Mouse (Mus musculus) spleen, adult 2 months (tissue): ENCODE data around the gene Hoxb6. TPM values are rescaled to one million over a fixed set of nuclear protein-coding genes. Genes with fewer than 3 reads are reported as not detected.

ENCODE experiments used
- DNase-seq, 2 experiments: peaks; one replicate each; pipeline versions ENCODE4 v3.0.0 to v3.0.0-alpha.2; 2012 to 2021; ENCODE audit warnings: low spot score in 2 of 2, low read depth in 1 of 2
- H3K27ac ChIP-seq: fragments of 200-500 bp; 2 replicates; pipeline ENCODE4 v1.5.1; 2012; ENCODE audit warnings: low read length, inconsistent platforms; ENCODE audit not compliant: insufficient read depth
- H3K27me3 ChIP-seq: fragments of 200-500 bp; 2 replicates; pipeline ENCODE4 v1.6.1; 2012; ENCODE audit warnings: mild to moderate bottlenecking, moderate library complexity, low read length, inconsistent platforms; ENCODE audit not compliant: control insufficient read depth, insufficient read depth
- H3K36me3 ChIP-seq: fragments of 200-500 bp; 2 replicates; pipeline ENCODE4 v1.6.1; 2012; ENCODE audit warnings: mild to moderate bottlenecking, low read length, inconsistent platforms; ENCODE audit not compliant: control insufficient read depth, insufficient read depth
- H3K4me1 ChIP-seq: fragments of 200-500 bp; 2 replicates; pipeline ENCODE4 v1.6.1; 2011; ENCODE audit warnings: inconsistent platforms; ENCODE audit not compliant: control insufficient read depth, insufficient read depth, insufficient read length
- H3K4me3 ChIP-seq: fragments of 200-500 bp; 2 replicates; pipeline ENCODE4 v1.5.1; 2011; ENCODE audit warnings: mild to moderate bottlenecking, inconsistent platforms; ENCODE audit not compliant: insufficient read depth, insufficient read length; ENCODE audit errors: extremely low read depth
- CTCF ChIP-seq: fragments of 200-500 bp; IDR thresholded peaks from 2 replicates; pipeline ENCODE4 v1.5.1; 2011; ENCODE audit warnings: mild to moderate bottlenecking, inconsistent platforms; ENCODE audit not compliant: insufficient read depth, insufficient read length, insufficient replicate concordance; ENCODE audit errors: extremely low read depth
- POLR2A ChIP-seq: fragments of 200-500 bp; IDR thresholded peaks from 2 replicates; pipeline ENCODE4 v1.6.1; 2011; ENCODE audit warnings: low read depth, low read length, inconsistent platforms
- WGBS: fragments of 180-500 bp; shearing (Covaris S2); methylation state at CpG from one replicate; pipeline ENCODE4 v1.1.7; 2018; 5-methylcytosine and 5-hydroxymethylcytosine counted together
- polyA plus RNA-seq: library from polyadenylated mRNA; depleted of rRNA; stranded (reverse); fragments of >200 nt; gene quantifications from 2 replicates; pipeline ENCODE4 v1.2.3, GENCODE M21; 2012

Hoxb6 gene
- polyA plus RNA-seq, 1 experiment = 1.3 TPM

DNA sequence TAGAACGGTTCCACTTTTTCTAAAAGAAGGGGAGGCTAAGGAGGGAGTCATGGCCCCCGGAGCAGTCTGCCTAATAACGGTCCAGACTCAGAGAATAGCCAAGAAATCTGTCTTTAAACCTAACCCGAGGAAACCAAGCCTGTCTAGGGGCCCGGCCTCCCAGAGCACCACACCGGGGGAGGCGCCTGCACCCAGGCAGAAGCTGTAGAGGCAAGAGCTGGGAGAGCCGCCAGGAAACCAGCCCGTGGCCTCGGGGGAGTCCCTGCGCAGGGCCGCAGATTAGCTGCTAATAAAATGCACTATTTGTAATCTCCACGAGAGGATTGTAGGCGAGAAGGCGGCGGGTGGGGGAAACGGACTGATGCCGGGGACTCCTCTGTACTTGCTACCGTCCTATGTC is 22.4 kb upstream of the Hoxb6 start:
- H3K27ac ChIP-seq = no peak overlapping the region
- H3K27me3 ChIP-seq = peaks cover 38% of the 10 kb centered on the region
- no peaks in the 10 kb centered on the region for H3K36me3 ChIP-seq
- 6% methylated on average over 19 of the region's 19 CpGs for whole genome bisulfite sequencing
- TF ChIP-seq POLR2A = no peak
- no peak for TF ChIP-seq CTCF
- peaks cover 2% of the 10 kb centered on the region for H3K4me1 ChIP-seq
- DNase-seq = no peak
- no peak overlapping the region for H3K4me3 ChIP-seq

DNA sequence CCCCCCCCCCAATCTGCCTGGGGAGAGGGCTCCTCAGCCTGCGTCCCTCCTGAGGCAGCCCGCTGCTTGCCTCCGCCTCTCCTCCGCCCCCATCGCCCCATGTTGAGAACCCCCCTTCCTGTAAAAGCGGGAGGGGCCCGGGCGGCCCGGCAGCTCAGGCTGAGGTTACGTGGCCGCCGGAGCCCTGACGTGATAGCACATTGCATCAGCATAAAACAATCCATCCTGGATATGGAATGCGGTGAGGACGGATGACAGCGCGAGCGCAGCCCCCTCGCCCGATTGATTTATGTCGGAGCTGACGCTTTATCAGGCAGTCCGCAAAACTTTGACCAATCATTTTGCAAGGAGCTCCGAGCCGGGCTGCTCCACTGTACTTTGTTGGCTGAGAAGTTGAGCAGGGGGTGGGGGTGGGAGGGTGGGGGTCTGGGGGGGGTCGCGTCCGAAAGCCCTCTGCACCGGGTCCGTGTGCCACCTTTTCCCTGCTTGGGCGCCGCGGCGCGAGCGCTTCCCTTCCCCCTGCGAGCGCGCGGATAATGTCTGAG is 21.2 kb upstream of the Hoxb6 start, which contains the start of gene Hoxb9:
TSS of gene Hoxb9 (plus strand) at position 462 of the 545 bp plus-strand sequence.
- peak within 1 kb of the TSS; percentile 30; the same call in 1 of the 2 replicates for H3K4me3 ChIP-seq

GRCm38 (mm10) chr11:96271541-96272011 is 20.7 kb upstream of the Hoxb6 start:
- DNase-seq = no peak
- H3K27me3 ChIP-seq = peaks cover 39% of the 10 kb centered on the region
- WGBS = 2% methylated on average over 52 of the region's 52 CpGs

More for the DNA sequence above, 21.2 kb upstream of the Hoxb6 start, which contains the start of gene Hoxb9:
- no peak for DNase-seq
- TF ChIP-seq CTCF (no peak), POLR2A (no peak)
- peaks cover 38% of the 10 kb centered on the region for H3K27me3 ChIP-seq
- 2% methylated on average over 40 of the region's 40 CpGs for WGBS
- no peak within 1 kb of the TSS for H3K27ac ChIP-seq
- H3K36me3 ChIP-seq = no peaks in the 10 kb centered on the region
- H3K4me1 ChIP-seq = peaks cover 2% of the 10 kb centered on the region

DNA sequence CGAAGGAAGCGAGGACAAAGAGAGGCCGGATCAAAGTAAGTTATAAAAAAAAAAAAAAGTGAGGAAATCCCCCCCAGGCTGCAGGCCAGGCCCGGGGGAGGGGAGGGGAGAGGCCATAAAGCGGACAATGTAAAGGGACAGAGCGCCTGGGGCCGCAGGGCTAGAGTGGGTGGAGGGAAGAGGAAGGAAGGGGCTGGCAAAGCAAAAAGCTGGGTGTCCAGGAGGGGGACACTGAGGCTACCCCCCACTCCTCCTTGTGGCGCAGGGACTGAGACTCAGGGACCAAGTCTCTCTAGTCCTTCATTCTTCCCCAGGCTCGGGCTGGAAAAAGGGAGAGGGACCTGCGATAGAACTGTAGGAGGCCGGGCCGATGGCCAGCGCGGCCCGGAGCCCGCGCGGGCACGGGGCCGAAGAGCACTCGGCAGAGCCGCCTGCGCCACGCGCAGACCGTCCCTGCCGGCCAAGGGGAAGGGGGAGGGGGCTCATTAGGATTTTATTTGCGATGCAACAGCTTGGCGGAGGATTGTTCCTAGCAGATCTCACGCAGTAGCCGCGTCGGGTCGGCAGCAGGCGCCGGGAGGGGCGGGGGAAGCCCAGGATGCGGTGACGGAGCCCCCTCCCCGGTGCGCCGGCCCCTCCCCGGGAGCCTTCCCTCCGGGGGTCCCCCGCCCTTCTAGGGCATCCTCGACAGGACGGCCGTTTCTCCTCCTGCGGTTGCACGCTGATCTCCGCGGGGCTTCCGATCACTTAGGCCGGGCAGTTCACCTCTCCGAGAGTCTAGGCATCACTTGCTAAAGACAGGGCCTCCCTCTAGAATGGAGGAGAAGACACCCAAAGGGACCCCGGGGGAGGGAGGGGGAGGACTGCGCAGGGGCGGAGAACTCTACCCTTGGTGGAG is 20.0 kb upstream of the Hoxb6 start:
- no peak for DNase-seq
- Histone ChIP-seq H3K27me3 (peaks cover 43% of the 10 kb centered on the region), H3K27ac (no peak overlapping the region), H3K4me3 (peak overlapping the region; percentile 4; the same call in 1 of the 2 replicates), H3K4me1 (peaks cover 2% of the 10 kb centered on the region), H3K36me3 (no peaks in the 10 kb centered on the region)
- WGBS = 3% methylated on average over 58 of the region's 58 CpGs
- TF ChIP-seq POLR2A (no peak), CTCF (no peak)

More at GRCm38 (mm10) chr11:96271541-96272011, 20.7 kb upstream of the Hoxb6 start:
- peak overlapping the region; percentile 30; the same call in 1 of the 2 replicates for H3K4me3 ChIP-seq
- no peaks in the 10 kb centered on the region for H3K36me3 ChIP-seq
- TF ChIP-seq CTCF (no peak), POLR2A (no peak)
- no peak overlapping the region for H3K27ac ChIP-seq
- peaks cover 2% of the 10 kb centered on the region for H3K4me1 ChIP-seq

- Histone ChIP-seq H3K4me3 (no peak overlapping the region), H3K4me1 (peaks cover 2% of the 10 kb centered on the region), H3K27me3 (peaks cover 46% of the 10 kb centered on the region), H3K36me3 (no peaks in the 10 kb centered on the region), H3K27ac (no peak overlapping the region)
- WGBS = 64% methylated on average over 10 of the region's 10 CpGs
- no peak for TF ChIP-seq CTCF
- TF ChIP-seq POLR2A = no peak
- no peak for DNase-seq
Measured at GRCm38 (mm10) chr11:96274428-96274827, 17.8 kb upstream of the Hoxb6 start.

- DNase-seq = no peak
- peaks cover 2% of the 10 kb centered on the region; the same call in 1 of the 2 replicates for H3K4me1 ChIP-seq
- H3K36me3 ChIP-seq = no peaks in the 10 kb centered on the region
- H3K27me3 ChIP-seq = peaks cover 43% of the 10 kb centered on the region
- no peak overlapping the region for H3K4me3 ChIP-seq
- no peak overlapping the region for H3K27ac ChIP-seq
- WGBS = 37% methylated on average over 4 of the region's 4 CpGs
- TF ChIP-seq CTCF = no peak
Measured at GRCm38 (mm10) chr11:96275896-96276295, 16.4 kb upstream of the Hoxb6 start.
